Mouse (Mus musculus) lung, postnatal 0 days (tissue): ENCODE measurements around the gene Dscam.

Experiments
- CTCF ChIP-seq: IDR thresholded peaks from 2 replicates; pipeline ENCODE4 v1.5.1; 2016; ENCODE audit warnings: antibody characterized with exemption, mild to moderate bottlenecking
- EP300 ChIP-seq: IDR thresholded peaks from 2 replicates; pipeline ENCODE4 v1.6.1; 2016; ENCODE audit warnings: antibody characterized with exemption, mild to moderate bottlenecking, control low read depth

GRCm38 (mm10) chr16:96904359-96904758 is 266.2 kb downstream of the Dscam start:
- TF ChIP-seq CTCF (no peak), EP300 (no peak)
